Mouse (Mus musculus): Measurements from ENCODE around the gene Coq8a. TPM values are rescaled to one million over a fixed set of nuclear protein-coding genes. Genes with fewer than 3 reads are reported as not detected.

The Coq8a gene
- 5.0 and 7.8 TPM in 2 replicates for polyA plus RNA-seq (2016; fragmentation: Nextera tagmentation; extraction: Ambion mirVana)

GRCm38 (mm10) chr1:180198959-180199714 lies at the start of gene Coq8a:
Gene Coq8a, minus strand, starts transcription at chr1:180199602.
- Histone ChIP-seq H3K27me3 (replicated peaks) (no peaks in the 10 kb centered on the region; the same call in 1 of the 2 replicates), H3K9me3 (replicated peaks) (peaks cover 1% of the 10 kb centered on the region; the same call in 1 of the 2 replicates), H3K9ac (no peak within 1 kb of the TSS), H3K27ac (no peak within 1 kb of the TSS), H3K4me3 (no peak within 1 kb of the TSS), H3K4me1 (peaks cover 21% of the 10 kb centered on the region), H3K36me3 (no peaks in the 10 kb centered on the region), H3K4me2 (no peak within 1 kb of the TSS)
- WGBS (ENCODE audit: insufficient replicate concordance): 33% methylated on average over 4 of the region's 4 CpGs
- ATAC-seq: no peak

GRCm38 (mm10) chr1:180248593-180249146 lies 49.3 kb upstream of the Coq8a start:
- Histone ChIP-seq H3K27me3 (replicated peaks) (no peaks in the 10 kb centered on the region), H3K4me3 (peak overlapping the region; percentile 16), H3K27ac (peak overlapping the region; percentile 72), H3K9me3 (replicated peaks) (peaks cover under 1% of the 10 kb centered on the region; the same call in 1 of the 2 replicates), H3K9ac (peak overlapping the region; percentile 8; the same call in 1 of the 2 replicates), H3K36me3 (peaks cover 22% of the 10 kb centered on the region), H3K4me1 (peaks cover 82% of the 10 kb centered on the region), H3K4me2 (peak overlapping the region; percentile 47)
- WGBS (ENCODE audit: insufficient replicate concordance): 22% methylated on average over 7 of the region's 7 CpGs
- ATAC-seq: no peak

- peaks cover 5% of the 10 kb centered on the region; the same call in 1 of the 2 replicates for H3K9me3 ChIP-seq (replicated peaks)
- peaks cover 74% of the 10 kb centered on the region for H3K4me1 ChIP-seq
- H3K27me3 ChIP-seq (replicated peaks): no peaks in the 10 kb centered on the region
- ATAC-seq: peak; percentile 64
- WGBS (ENCODE audit: insufficient replicate concordance): 18% methylated on average over 7 of the region's 7 CpGs
- H3K4me2 ChIP-seq: peak overlapping the region; percentile 47
- peak overlapping the region; percentile 72 for H3K27ac ChIP-seq
- peaks cover 26% of the 10 kb centered on the region for H3K36me3 ChIP-seq
- 0 out of 2 replicates have a peak overlapping the region, but pooled peaks have one; percentile 8 for H3K9ac ChIP-seq
- no peak overlapping the region for H3K4me3 ChIP-seq
Measured at GRCm38 (mm10) chr1:180247901-180248300, 48.5 kb upstream of the Coq8a start.

- no peak overlapping the region for H3K27ac ChIP-seq
- WGBS (ENCODE audit: insufficient replicate concordance): 78% methylated on average over 13 of the region's 13 CpGs
- no peak for ATAC-seq
- no peaks in the 10 kb centered on the region for H3K27me3 ChIP-seq (replicated peaks)
- H3K9me3 ChIP-seq (replicated peaks): peaks cover 5% of the 10 kb centered on the region; the same call in 1 of the 2 replicates
- no peak overlapping the region for H3K4me2 ChIP-seq
- H3K4me1 ChIP-seq: peaks cover 54% of the 10 kb centered on the region
- H3K4me3 ChIP-seq: no peak overlapping the region
- peaks cover 32% of the 10 kb centered on the region for H3K36me3 ChIP-seq
- no peak overlapping the region for H3K9ac ChIP-seq
Measured at GRCm38 (mm10) chr1:180245741-180246507, 46.5 kb upstream of the Coq8a start.

- H3K4me2 ChIP-seq: no peak overlapping the region
- H3K9ac ChIP-seq: no peak overlapping the region
- ATAC-seq: no peak
- H3K27ac ChIP-seq: no peak overlapping the region
- peaks cover 4% of the 10 kb centered on the region for H3K4me1 ChIP-seq
- no peaks in the 10 kb centered on the region for H3K27me3 ChIP-seq (replicated peaks)
- H3K36me3 ChIP-seq: peaks cover 57% of the 10 kb centered on the region
- H3K4me3 ChIP-seq: no peak overlapping the region
- 70% methylated on average over 3 of the region's 3 CpGs for WGBS (ENCODE audit: insufficient replicate concordance)
- peaks cover 4% of the 10 kb centered on the region for H3K9me3 ChIP-seq (replicated peaks)
Measured at GRCm38 (mm10) chr1:180231729-180232128, 32.3 kb upstream of the Coq8a start.

GRCm38 (mm10) chr1:180230580-180230979 lies 31.2 kb upstream of the Coq8a start:
- H3K9ac ChIP-seq: no peak overlapping the region
- no peak overlapping the region for H3K4me2 ChIP-seq
- 15% methylated on average over 2 of the region's 2 CpGs for WGBS (ENCODE audit: insufficient replicate concordance)
- peaks cover 4% of the 10 kb centered on the region for H3K9me3 ChIP-seq (replicated peaks)
- no peak overlapping the region for H3K27ac ChIP-seq
- H3K27me3 ChIP-seq (replicated peaks): no peaks in the 10 kb centered on the region
- peaks cover 13% of the 10 kb centered on the region for H3K4me1 ChIP-seq
- no peak overlapping the region for H3K4me3 ChIP-seq
- H3K36me3 ChIP-seq: peaks cover 53% of the 10 kb centered on the region
- ATAC-seq: no peak

- peaks cover 20% of the 10 kb centered on the region for H3K4me1 ChIP-seq
- no peak overlapping the region for H3K4me2 ChIP-seq
- no peak overlapping the region for H3K9ac ChIP-seq
- no peak overlapping the region for H3K27ac ChIP-seq
- H3K9me3 ChIP-seq (replicated peaks): peaks cover 4% of the 10 kb centered on the region
- no peaks in the 10 kb centered on the region for H3K27me3 ChIP-seq (replicated peaks)
- ATAC-seq: no peak
- no peak overlapping the region for H3K4me3 ChIP-seq
- WGBS (ENCODE audit: insufficient replicate concordance): 72% methylated on average over 7 of the region's 7 CpGs
- H3K36me3 ChIP-seq: peaks cover 49% of the 10 kb centered on the region
Measured at GRCm38 (mm10) chr1:180229906-180230305, 30.5 kb upstream of the Coq8a start.

GRCm38 (mm10) chr1:180228854-180229253 lies 29.5 kb upstream of the Coq8a start:
- Histone ChIP-seq H3K9ac (no peak overlapping the region), H3K36me3 (peaks cover 41% of the 10 kb centered on the region), H3K4me1 (peaks cover 24% of the 10 kb centered on the region), H3K9me3 (replicated peaks) (peaks cover 4% of the 10 kb centered on the region), H3K27ac (no peak overlapping the region), H3K4me3 (no peak overlapping the region), H3K27me3 (replicated peaks) (no peaks in the 10 kb centered on the region), H3K4me2 (no peak overlapping the region)
- ATAC-seq: no peak
- WGBS (ENCODE audit: insufficient replicate concordance): 61% methylated on average over 12 of the region's 12 CpGs

GRCm38 (mm10) chr1:180226766-180227165 lies 27.4 kb upstream of the Coq8a start:
- no peak for ATAC-seq
- peak overlapping the region; percentile 61; the same call in 1 of the 2 replicates for H3K4me3 ChIP-seq
- H3K9ac ChIP-seq: peak overlapping the region; percentile 67
- H3K36me3 ChIP-seq: peaks cover 32% of the 10 kb centered on the region
- H3K4me1 ChIP-seq: peaks cover 24% of the 10 kb centered on the region
- H3K27me3 ChIP-seq (replicated peaks): no peaks in the 10 kb centered on the region
- H3K9me3 ChIP-seq (replicated peaks): peaks cover 4% of the 10 kb centered on the region
- H3K27ac ChIP-seq: peak overlapping the region; percentile 87
- peak overlapping the region; percentile 73 for H3K4me2 ChIP-seq
- WGBS (ENCODE audit: insufficient replicate concordance): 76% methylated on average over 3 of the region's 3 CpGs

GRCm38 (mm10) chr1:180226221-180226713 lies 26.9 kb upstream of the Coq8a start:
- H3K27ac ChIP-seq: peak overlapping the region; percentile 87
- 14% methylated on average over 12 of the region's 12 CpGs for WGBS (ENCODE audit: insufficient replicate concordance)
- peak overlapping the region; percentile 61 for H3K4me3 ChIP-seq
- peaks cover 4% of the 10 kb centered on the region for H3K9me3 ChIP-seq (replicated peaks)
- H3K4me2 ChIP-seq: peak overlapping the region; percentile 73
- peak overlapping the region; percentile 67 for H3K9ac ChIP-seq
- H3K27me3 ChIP-seq (replicated peaks): no peaks in the 10 kb centered on the region
- peaks cover 24% of the 10 kb centered on the region for H3K4me1 ChIP-seq
- peaks cover 32% of the 10 kb centered on the region for H3K36me3 ChIP-seq
- peak; percentile 86 for ATAC-seq

GRCm38 (mm10) chr1:180225500-180226220 lies 26.3 kb upstream of the Coq8a start:
- Histone ChIP-seq H3K27me3 (replicated peaks) (no peaks in the 10 kb centered on the region), H3K4me3 (peak overlapping the region; percentile 61), H3K4me1 (peaks cover 24% of the 10 kb centered on the region), H3K9ac (peak overlapping the region; percentile 67), H3K27ac (peak overlapping the region; percentile 87), H3K4me2 (peak overlapping the region; percentile 73), H3K9me3 (replicated peaks) (peaks cover 4% of the 10 kb centered on the region), H3K36me3 (peaks cover 32% of the 10 kb centered on the region)
- ATAC-seq: peak; percentile 94
- 11% methylated on average over 21 of the region's 21 CpGs for WGBS (ENCODE audit: insufficient replicate concordance)

Data from liver, embryonic 12.5 days (tissue).